Mouse (Mus musculus): ENCODE measurements around the gene Htra2. TPM values are rescaled to one million over a fixed set of nuclear protein-coding genes. Genes with fewer than 3 reads are reported as not detected.

The Htra2 gene
- 10 to 100 TPM; 57.4 to 60.2 TPM for total RNA-seq (2023)

GRCm38 (mm10) chr6:83054871-83055431, at the start of gene Htra2:
Gene Htra2, minus strand, starts transcription at chr6:83055273.

GRCm38 (mm10) chr6:83101316-83101687, 46.2 kb upstream of the Htra2 start, which contains the start of the genes Ccdc142 and Gm42688:
Gene Ccdc142, plus strand, starts transcription at chr6:83101601.
Gene Gm42688, plus strand, starts transcription at chr6:83101617.

GRCm38 (mm10) chr6:83086121-83087035, 31.3 kb upstream of the Htra2 start, which contains the start of gene Lbx2:
Gene Lbx2, plus strand, starts transcription at chr6:83086367.

GRCm38 (mm10) chr6:83077630-83078323, 22.7 kb upstream of the Htra2 start, which contains the start of gene Pcgf1:
Gene Pcgf1, plus strand, starts transcription at chr6:83077869.

GRCm38 (mm10) chr6:83070247-83070310, 15.0 kb upstream of the Htra2 start, which contains the start of gene Tlx2:
Gene Tlx2, minus strand, starts transcription at chr6:83070293.

GRCm38 (mm10) chr6:83057790-83058189, 2.7 kb upstream of the Htra2 start, which contains the start of gene Dqx1:
Gene Dqx1, plus strand, starts transcription at chr6:83057844.

GRCm38 (mm10) chr6:83054074-83054851, 810 bp downstream of the Htra2 start, which contains the start of gene Aup1:
Gene Aup1, plus strand, starts transcription at chr6:83054521.

GRCm38 (mm10) chr6:83033249-83034185, 21.6 kb downstream of the Htra2 start, which contains the start of the genes Dok1 and Loxl3:
Gene Dok1, minus strand, starts transcription at chr6:83033471.
Gene Loxl3, plus strand, starts transcription at chr6:83034173.

Other genes with a start within 250 kb of the Htra2 start
- 10 to 100 TPM; 19.7 to 22.7 TPM for gene Sema4f, start 115.5 kb downstream of the Htra2 start, total RNA-seq (2023)
- 1 to 10 TPM; 2.4 to 4.5 TPM for gene M1ap, start 108.4 kb downstream of the Htra2 start, total RNA-seq (2023)
- 10 to 100 TPM; 24.4 to 28.8 TPM for gene Dok1, start 21.8 kb downstream of the Htra2 start, total RNA-seq (2023)
- gene Loxl3, start 21.1 kb downstream of the Htra2 start, total RNA-seq (2023) = 1 to 10 TPM; 1.1 to 1.5 TPM
- 100 to 1,000 TPM; 190 to 202 TPM for gene Aup1, start 752 bp downstream of the Htra2 start, total RNA-seq (2023)
- gene Dqx1, start 2.6 kb upstream of the Htra2 start, total RNA-seq (2023) = 1 to 10 TPM; 6.6 to 7.1 TPM
- gene Tlx2, start 15.0 kb upstream of the Htra2 start, total RNA-seq (2023) = not detected
- 10 to 100 TPM; 18.2 to 18.7 TPM for gene Pcgf1, start 22.6 kb upstream of the Htra2 start, total RNA-seq (2023)
- gene Lbx2, start 31.1 kb upstream of the Htra2 start, total RNA-seq (2023) = not detected
- 1 to 10 TPM; 2.8 to 6.6 TPM for gene Ccdc142, start 46.3 kb upstream of the Htra2 start, total RNA-seq (2023)
- gene Gm42688, start 46.3 kb upstream of the Htra2 start, total RNA-seq (2023) = 1 to 10 TPM; 5.3 to 6.5 TPM
- 10 to 100 TPM; 23.9 to 24.8 TPM for gene Mrpl53, start 53.8 kb upstream of the Htra2 start, total RNA-seq (2023)
- gene Mogs, start 60.2 kb upstream of the Htra2 start, total RNA-seq (2023) = 10 to 100 TPM; 26.2 to 35.5 TPM
- 10 to 100 TPM; 34.8 to 39.7 TPM for gene Wbp1, start 66.3 kb upstream of the Htra2 start, total RNA-seq (2023)
- 10 to 100 TPM; 17.3 to 17.9 TPM for gene Ino80b, start 70.2 kb upstream of the Htra2 start, total RNA-seq (2023)
- under 1 TPM; 0.33 to 0.66 TPM for gene Rtkn, start 80.2 kb upstream of the Htra2 start, total RNA-seq (2023)
- gene Wdr54, start 101.1 kb upstream of the Htra2 start, total RNA-seq (2023) = under 1 TPM; 0.18 to 0.64 TPM
- not detected for gene 1700003E16Rik, start 101.1 kb upstream of the Htra2 start, total RNA-seq (2023)
- 100 to 1,000 TPM; 129 to 136 TPM for gene Dctn1, start 110.6 kb upstream of the Htra2 start, total RNA-seq (2023)
- gene Slc4a5, start 164.6 kb upstream of the Htra2 start, total RNA-seq (2023) = not detected

Data from neutrophil, adult 83 days (primary cell).